Mouse (Mus musculus): ENCODE results near the gene Nprl3.

Nprl3 gene

DNA sequence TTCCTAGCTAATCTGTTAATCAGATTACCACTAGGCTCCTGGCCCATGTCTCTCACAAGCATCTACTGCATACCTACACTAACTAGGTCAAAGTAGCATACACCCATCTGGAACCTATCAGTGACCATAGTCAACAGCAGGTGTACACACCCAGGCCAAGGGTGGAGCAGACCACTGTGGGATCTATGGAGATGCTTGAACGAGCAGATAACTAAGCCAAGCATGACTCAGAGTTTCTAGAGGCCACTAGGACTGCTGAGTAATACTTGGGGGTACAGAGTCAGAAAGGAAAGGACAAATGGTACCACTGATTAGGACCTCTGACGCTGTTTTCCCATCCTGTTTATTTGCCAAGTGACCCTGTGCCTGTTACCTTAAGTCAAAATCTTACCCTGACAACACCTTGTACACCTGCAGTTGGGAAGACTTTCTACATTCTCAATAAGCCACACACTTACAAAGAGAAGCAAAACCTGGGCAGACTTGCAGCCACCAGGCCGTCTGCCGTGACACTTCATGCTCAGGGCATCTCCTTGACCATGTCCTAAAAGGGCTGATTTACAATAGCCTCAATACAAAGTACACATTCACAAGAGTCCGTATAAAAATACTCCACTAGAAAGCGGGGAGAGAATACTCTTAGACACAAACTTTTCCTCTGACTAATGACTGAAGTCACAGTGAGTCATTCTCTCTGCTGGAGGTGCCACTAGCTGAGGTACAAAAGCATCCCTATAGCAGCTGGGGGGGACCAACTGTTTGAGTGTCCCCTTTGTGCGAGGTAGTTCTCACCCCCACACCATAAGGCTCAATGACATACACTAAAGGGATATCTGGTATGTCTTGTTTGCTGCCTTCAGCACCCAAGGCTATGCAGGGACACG is 16.4 kb downstream of the Nprl3 start:
- DNase-seq (ENCODE audit: inconsistent age in 2 of 2, low spot score in 1 of 2): peak; percentile 47 to 69

GRCm38 (mm10) chr11:32248350-32248749 is 19.2 kb downstream of the Nprl3 start:
- no peak for DNase-seq (ENCODE audit: inconsistent age in 2 of 2, low spot score in 1 of 2)

- DNase-seq (ENCODE audit: inconsistent age in 2 of 2, low spot score in 1 of 2): peak in 1 of 2 experiments; percentile 51
These were observed 20.4 kb downstream of the Nprl3 start for GRCm38 (mm10) chr11:32247068-32247467.

- no peak for DNase-seq (ENCODE audit: inconsistent age in 2 of 2, low spot score in 1 of 2)
These were observed 21.9 kb downstream of the Nprl3 start for GRCm38 (mm10) chr11:32245614-32246013.

- DNase-seq (ENCODE audit: inconsistent age in 2 of 2, low spot score in 1 of 2): no peak
These were observed 22.9 kb downstream of the Nprl3 start for GRCm38 (mm10) chr11:32244617-32245016.

DNA sequence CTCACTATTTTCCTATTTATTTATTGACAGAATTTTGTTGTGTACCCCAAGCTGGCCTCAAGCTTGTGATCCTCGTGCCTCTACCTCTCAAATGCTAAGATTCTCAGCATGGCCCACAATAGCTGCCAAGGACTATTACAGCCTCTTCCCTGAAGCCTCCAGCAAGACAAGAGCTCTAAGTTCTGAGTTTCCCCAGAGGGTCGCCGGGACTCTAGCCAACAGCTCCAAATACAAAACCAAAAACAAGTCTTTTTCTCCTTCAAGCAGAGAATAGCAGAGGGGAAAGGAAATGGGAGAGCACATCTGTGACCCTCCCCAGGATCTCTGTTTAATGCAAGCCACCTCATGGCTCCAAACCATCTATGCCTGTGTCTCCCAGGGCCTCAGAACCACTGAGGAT is 23.4 kb downstream of the Nprl3 start:
- DNase-seq (ENCODE audit: inconsistent age in 2 of 2, low spot score in 1 of 2): no peak

DNA sequence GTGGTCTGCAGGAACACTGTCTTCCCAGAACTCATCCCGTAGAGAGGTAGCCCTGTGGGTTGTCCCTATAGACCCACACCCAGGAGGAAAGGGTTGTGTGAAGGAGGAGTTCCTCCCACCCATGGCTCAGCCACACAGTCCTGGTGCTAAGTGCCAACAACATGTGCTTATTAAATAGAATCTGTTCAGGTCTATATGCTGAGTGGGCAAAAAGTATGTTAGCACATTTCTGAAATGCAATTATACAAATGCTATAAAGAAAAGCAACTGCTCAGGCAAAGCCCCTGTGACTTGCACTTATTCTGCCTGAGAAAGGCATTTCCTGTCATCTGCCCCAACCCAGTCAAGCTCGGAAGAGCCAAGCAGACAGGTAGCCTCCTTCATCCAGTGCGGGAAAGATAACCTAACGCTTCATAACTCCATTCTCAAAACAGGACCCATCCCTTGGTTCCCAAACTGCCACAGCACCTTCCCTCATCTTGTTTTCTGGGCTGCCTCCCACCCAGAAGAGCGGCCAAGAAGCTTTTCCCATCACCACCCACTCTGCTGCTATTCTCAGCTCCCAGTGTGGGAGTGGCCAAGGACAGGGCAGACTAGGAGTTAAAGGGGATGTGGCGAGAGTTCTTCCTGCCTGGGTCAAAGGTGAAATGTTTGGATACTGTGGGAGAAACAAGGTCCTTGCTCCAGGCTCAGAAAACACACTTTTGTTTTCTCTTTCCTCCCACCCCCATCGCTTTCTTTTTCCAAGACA is 24.1 kb downstream of the Nprl3 start:
- DNase-seq (ENCODE audit: inconsistent age in 2 of 2, low spot score in 1 of 2): peak in 1 of 2 experiments; percentile 36

DNA sequence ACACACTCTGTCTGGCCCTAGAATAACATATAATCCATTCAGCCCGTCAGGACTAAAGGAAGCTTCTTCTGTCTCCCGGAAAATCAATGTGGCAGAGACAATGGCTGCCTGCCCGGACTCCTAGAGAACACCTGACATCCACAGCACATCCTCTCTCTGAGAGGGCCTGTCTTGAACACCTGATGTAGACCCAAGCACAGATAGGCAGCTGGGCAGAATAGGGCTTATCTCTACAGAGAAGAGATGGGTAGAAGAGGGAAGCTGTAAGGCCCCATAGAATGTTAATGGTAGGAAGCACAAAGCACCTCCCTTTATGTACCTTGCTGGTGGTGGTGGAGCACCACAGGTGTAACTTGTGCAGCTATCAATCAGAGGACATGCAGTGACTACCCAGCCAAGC is 25.3 kb downstream of the Nprl3 start:
- DNase-seq (ENCODE audit: inconsistent age in 2 of 2, low spot score in 1 of 2): no peak

GRCm38 (mm10) chr11:32241391-32241790 is 26.1 kb downstream of the Nprl3 start:
- no peak for DNase-seq (ENCODE audit: inconsistent age in 2 of 2, low spot score in 1 of 2)

DNA sequence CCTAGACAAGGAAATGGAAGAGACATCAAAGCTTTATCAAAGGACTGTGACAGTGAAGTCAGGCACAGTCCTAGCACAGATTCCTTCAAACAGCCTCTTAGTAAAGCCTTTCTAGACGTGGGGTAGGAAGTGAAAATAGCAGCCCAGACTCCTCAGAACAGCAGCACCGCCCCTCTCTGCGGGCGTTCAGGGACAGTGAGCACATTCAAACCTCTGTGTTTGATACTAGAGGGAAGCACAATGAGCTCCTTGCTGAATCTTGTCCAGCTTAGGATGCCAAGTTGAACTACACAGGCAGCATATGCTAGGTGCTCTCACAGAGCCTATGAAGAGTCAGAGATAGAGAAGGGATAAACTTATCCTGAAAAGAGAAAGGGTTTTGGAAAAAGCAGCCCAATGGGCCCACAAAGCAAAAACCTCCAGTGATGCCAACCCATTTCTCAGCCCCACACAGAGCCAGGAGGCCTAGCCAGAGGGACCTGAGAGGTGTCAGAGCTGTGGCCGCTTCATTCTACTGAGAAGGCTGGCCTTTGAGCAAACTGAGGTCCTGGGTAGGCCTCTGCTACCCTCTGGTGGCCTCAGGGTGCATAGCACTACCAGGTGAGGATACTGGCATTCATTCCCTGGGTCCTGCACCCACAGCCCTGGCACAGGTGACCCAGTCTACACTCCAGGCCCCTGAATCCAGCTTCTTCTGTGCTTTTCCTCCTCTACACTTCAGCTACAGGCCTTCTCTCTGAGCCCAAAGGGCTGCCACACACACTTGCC is 29.2 kb downstream of the Nprl3 start:
- DNase-seq (ENCODE audit: inconsistent age in 2 of 2, low spot score in 1 of 2): peak; percentile 74 to 93

- DNase-seq (ENCODE audit: inconsistent age in 2 of 2, low spot score in 1 of 2): no peak
These were observed 30.1 kb downstream of the Nprl3 start for GRCm38 (mm10) chr11:32237411-32237795.

- peak; percentile 57 to 85 for DNase-seq (ENCODE audit: inconsistent age in 2 of 2, low spot score in 1 of 2)
These were observed 30.6 kb downstream of the Nprl3 start for GRCm38 (mm10) chr11:32236712-32237410.

- peak in 1 of 2 experiments; percentile 43 for DNase-seq (ENCODE audit: inconsistent age in 2 of 2, low spot score in 1 of 2)
These were observed 31.4 kb downstream of the Nprl3 start for GRCm38 (mm10) chr11:32236132-32236531.

GRCm38 (mm10) chr11:32235646-32236045 is 31.9 kb downstream of the Nprl3 start:
- DNase-seq (ENCODE audit: inconsistent age in 2 of 2, low spot score in 1 of 2): peak; percentile 80 to 90

GRCm38 (mm10) chr11:32234816-32235485 is 32.6 kb downstream of the Nprl3 start:
- DNase-seq (ENCODE audit: inconsistent age in 2 of 2, low spot score in 1 of 2): peak in 1 of 2 experiments; percentile 62

- peak in 1 of 2 experiments; percentile 37 for DNase-seq (ENCODE audit: inconsistent age in 2 of 2, low spot score in 1 of 2)
These were observed 33.6 kb downstream of the Nprl3 start for GRCm38 (mm10) chr11:32233895-32234294.

DNA sequence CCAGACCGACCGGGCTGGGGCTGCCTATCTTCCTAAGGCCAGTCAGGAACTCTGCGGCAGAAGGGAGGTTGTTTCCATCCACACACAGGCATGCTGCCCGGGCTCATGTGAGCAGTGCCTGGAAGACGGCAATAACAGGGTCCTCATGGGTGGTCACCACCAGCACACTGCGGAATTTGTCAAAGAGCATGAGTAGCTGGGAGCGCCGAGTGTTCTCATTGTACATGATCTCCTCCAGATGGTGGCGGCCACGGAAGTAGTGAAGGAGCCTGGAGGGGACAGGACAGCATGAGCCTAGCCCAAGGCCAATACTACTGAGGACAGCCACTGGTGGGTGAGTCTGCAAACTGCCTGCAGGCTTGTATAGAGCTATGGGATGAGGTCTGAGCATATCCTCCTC is 34.7 kb downstream of the Nprl3 start:
- peak; percentile 43 to 53 for DNase-seq (ENCODE audit: inconsistent age in 2 of 2, low spot score in 1 of 2)

- DNase-seq (ENCODE audit: inconsistent age in 2 of 2, low spot score in 1 of 2): no peak
These were observed 36.4 kb downstream of the Nprl3 start for GRCm38 (mm10) chr11:32231125-32231524.

DNA sequence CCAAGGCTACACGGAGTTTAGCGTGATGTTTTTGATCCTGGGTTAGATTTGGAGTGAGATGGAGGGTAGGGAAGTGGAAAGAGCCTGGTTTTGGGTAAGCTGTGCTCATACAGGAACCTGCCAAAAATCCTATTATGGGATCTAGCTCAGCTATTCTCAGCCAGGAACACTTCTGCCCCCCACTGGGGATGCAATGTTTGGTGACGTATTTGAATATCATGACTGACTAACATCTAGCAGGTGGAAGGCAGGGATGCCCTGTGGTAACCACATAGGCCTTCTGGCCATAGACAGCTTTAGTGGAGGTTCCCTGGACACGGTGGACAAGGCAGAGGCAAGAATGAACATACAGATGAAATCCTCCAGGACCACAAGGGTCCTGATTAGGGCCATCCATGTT is 37.3 kb downstream of the Nprl3 start:
- DNase-seq (ENCODE audit: inconsistent age in 2 of 2, low spot score in 1 of 2): peak in 1 of 2 experiments; percentile 44

DNA sequence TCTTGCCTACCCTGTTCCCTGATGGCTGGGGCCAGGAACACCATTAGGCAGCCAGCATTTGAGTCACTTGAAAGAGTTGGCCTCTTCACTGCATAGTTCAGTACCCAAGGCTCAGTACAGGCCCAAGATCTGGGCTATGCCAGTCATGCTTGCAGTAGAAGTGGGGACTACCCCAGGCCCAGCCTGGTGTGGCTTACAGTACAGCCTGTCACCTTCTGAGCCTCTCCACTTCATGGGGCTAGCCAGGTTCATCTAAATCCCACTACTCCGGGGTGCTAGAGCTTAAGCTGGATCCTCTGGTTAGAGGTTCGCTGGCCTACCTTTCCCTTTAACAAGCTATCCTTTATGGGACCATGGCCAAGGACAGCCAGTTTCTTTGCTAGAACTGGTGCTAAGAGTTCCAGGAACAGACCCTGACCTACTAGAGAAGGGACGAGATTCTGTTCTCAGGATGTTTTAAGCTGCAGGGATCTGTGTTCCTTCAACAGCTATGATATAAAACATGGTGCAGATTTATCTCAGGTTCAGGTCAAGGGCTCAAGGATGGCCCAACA is 39.1 kb downstream of the Nprl3 start:
- DNase-seq (ENCODE audit: inconsistent age in 2 of 2, low spot score in 1 of 2): peak; percentile 65 to 84
